Mouse (Mus musculus): Measurements from ENCODE around the gene Arrdc5. TPM values are rescaled to one million over a fixed set of nuclear protein-coding genes. Genes with fewer than 3 reads are reported as not detected.

Arrdc5 gene
- total and polyA plus RNA-seq, 3 experiments, result not detected

DNA sequence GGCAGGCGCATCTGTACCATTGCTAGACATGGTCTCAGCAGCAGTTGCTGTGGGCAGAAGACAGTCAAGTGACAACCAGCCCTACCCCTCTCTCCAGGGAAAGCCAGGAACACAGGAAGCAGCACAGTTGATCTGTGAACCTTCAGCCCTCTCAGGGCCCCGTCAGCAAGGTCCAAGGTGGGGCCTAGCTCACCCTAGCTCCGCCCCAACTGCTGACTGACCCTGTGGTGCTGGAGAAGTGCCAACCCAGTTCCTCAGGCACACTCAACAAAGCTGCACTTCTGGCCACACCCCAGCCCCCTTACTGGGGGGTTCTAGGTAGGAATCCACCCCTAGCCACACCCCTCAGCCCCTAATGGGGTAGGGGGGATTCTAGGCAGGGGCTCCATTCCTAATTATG lies 12.3 kb downstream of the Arrdc5 start:
- Histone ChIP-seq H3K36me3 (replicated peaks in 1 of 2; ENCODE audit: control insufficient read depth in 1 of 2, insufficient read depth in 1 of 2, low read length in 1 of 2) (peaks cover 32 to 44% of the 10 kb centered on the region in 2 experiments), H3K4me3 (replicated peaks in 1 of 3; ENCODE audit: low read depth in 2 of 3, low read length in 2 of 3, poor library complexity in 1 of 3) (peak overlapping the region in 1 of 3 experiments; percentile 4), H3K79me2 (replicated peaks; ENCODE audit: control insufficient read depth, extremely low read depth, insufficient read depth, poor library complexity, severe bottlenecking) (no peaks in the 10 kb centered on the region), H3K9ac (ENCODE audit: insufficient read depth, low read depth) (no peak overlapping the region), H3K27ac (ENCODE audit: insufficient read depth, low read depth) (no peak overlapping the region), H3K4me1 (ENCODE audit: control insufficient read depth in 1 of 2, insufficient read depth in 2 of 2) (peaks cover 21 to 53% of the 10 kb centered on the region in 2 experiments), H3K4me2 (ENCODE audit: insufficient read depth, low read depth, poor library complexity, severe bottlenecking) (no peak overlapping the region), H3K9me3 (replicated peaks; ENCODE audit: low read length) (no peaks in the 10 kb centered on the region), H3K27me3 (replicated peaks) (no peaks in the 10 kb centered on the region)
- dilution Hi-C loops (cut with MboI; ENCODE audit: extremely low pct_ligation_motif_present, extremely low pct_unique_long_range_greater_than_20kb, low sequenced_read_pairs) (no loop called here), in situ Hi-C loops (cut with MboI; ENCODE audit: low pct_ligation_motif_present, low pct_unique_long_range_greater_than_20kb, low sequenced_read_pairs) (no loop called here)
- no peak for TF ChIP-seq ZC3H11A (IDR thresholded peaks at IDR 0.05; ENCODE audit: low read depth, low read length)
- TF ChIP-seq ZNF384 (IDR thresholded peaks at IDR 0.05; ENCODE audit: low read depth, low read length), result no peak
- TF ChIP-seq MEF2A (IDR thresholded peaks at IDR 0.05; ENCODE audit: borderline replicate concordance, low read depth, low read length), result no peak
- TF ChIP-seq JUND (conservative IDR thresholded peaks at IDR 0.05; ENCODE audit: low read depth, low read length), result no peak
- no peak for DNase-seq (ENCODE audit: extremely low read depth)

DNA sequence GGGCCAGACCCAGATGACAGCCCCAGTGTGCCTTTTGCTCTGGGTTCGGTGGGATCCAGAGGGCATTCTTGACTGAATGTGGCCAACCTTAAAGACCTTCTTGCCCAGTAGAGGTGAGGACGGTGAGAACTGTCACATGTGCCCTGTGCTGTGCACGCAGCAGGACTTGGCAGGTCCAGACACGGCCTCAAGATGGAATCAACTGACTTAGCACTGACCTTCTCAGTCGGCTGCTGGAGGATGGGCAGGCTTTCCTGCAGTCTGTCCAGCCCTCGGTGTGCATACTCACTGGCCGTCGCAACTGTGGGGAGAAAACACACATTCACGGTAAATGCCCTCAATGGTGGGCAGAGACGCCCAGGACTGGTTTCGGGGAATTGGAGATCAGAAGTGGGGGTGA lies 14.1 kb downstream of the Arrdc5 start:
- Histone ChIP-seq H3K79me2 (replicated peaks; ENCODE audit: control insufficient read depth, extremely low read depth, insufficient read depth, poor library complexity, severe bottlenecking) (no peaks in the 10 kb centered on the region), H3K4me1 (ENCODE audit: control insufficient read depth in 1 of 2, insufficient read depth in 2 of 2) (peaks cover 17 to 47% of the 10 kb centered on the region in 2 experiments), H3K4me2 (ENCODE audit: insufficient read depth, low read depth, poor library complexity, severe bottlenecking) (no peak overlapping the region), H3K9ac (ENCODE audit: insufficient read depth, low read depth) (no peak overlapping the region), H3K27me3 (replicated peaks) (no peaks in the 10 kb centered on the region), H3K36me3 (replicated peaks in 1 of 2; ENCODE audit: control insufficient read depth in 1 of 2, insufficient read depth in 1 of 2, low read length in 1 of 2) (peaks cover 40 to 57% of the 10 kb centered on the region in 2 experiments), H3K9me3 (replicated peaks; ENCODE audit: low read length) (no peaks in the 10 kb centered on the region), H3K27ac (ENCODE audit: insufficient read depth, low read depth) (no peak overlapping the region), H3K4me3 (replicated peaks in 1 of 3; ENCODE audit: low read depth in 2 of 3, low read length in 2 of 3, poor library complexity in 1 of 3) (no peak overlapping the region)
- dilution Hi-C loops (cut with MboI; ENCODE audit: extremely low pct_ligation_motif_present, extremely low pct_unique_long_range_greater_than_20kb, low sequenced_read_pairs), result no loop called here
- no peak for DNase-seq (ENCODE audit: extremely low read depth)
- TF ChIP-seq ETS1 (conservative IDR thresholded peaks at IDR 0.05; ENCODE audit: low read depth, low read length), result no peak
- TF ChIP-seq TBP (conservative IDR thresholded peaks at IDR 0.05; ENCODE audit: low read depth, low read length), result no peak
- no peak for TF ChIP-seq MAZ (IDR thresholded peaks at IDR 0.05; ENCODE audit: low read depth, low read length)
- TF ChIP-seq MAFK (IDR thresholded peaks at IDR 0.05; ENCODE audit: insufficient replicate concordance, low read length), result no peak
- TF ChIP-seq USF1 (IDR thresholded peaks at IDR 0.05; ENCODE audit: low read depth, low read length), result no peak
- no peak for TF ChIP-seq SMC3 (IDR thresholded peaks at IDR 0.05; ENCODE audit: low read depth, low read length)
- TF ChIP-seq E2F4 (IDR thresholded peaks at IDR 0.05; ENCODE audit: insufficient replicate concordance, low read depth, low read length), result no peak
- no peak for TF ChIP-seq MEF2A (IDR thresholded peaks at IDR 0.05; ENCODE audit: borderline replicate concordance, low read depth, low read length)
- no peak for TF ChIP-seq NRF1 (IDR thresholded peaks at IDR 0.05; ENCODE audit: low read depth, low read length)
- no peak for TF ChIP-seq POLR2A (IDR thresholded peaks at IDR 0.05; ENCODE audit: low read depth, low read length)
- no peak for TF ChIP-seq GABPA (IDR thresholded peaks at IDR 0.05; ENCODE audit: insufficient replicate concordance, low read depth, low read length)
- TF ChIP-seq ZC3H11A (IDR thresholded peaks at IDR 0.05; ENCODE audit: low read depth, low read length), result no peak
- TF ChIP-seq ZKSCAN1 (IDR thresholded peaks at IDR 0.05; ENCODE audit: borderline replicate concordance, low read depth, low read length), result no peak
- TF ChIP-seq IRF4 (IDR thresholded peaks at IDR 0.05; ENCODE audit: low read depth, low read length), result no peak
- no peak for TF ChIP-seq UBTF (IDR thresholded peaks at IDR 0.05; ENCODE audit: low read depth, low read length)
- TF ChIP-seq NELFE (IDR thresholded peaks at IDR 0.05; ENCODE audit: low read depth, low read length), result no peak
- no peak for TF ChIP-seq JUN (IDR thresholded peaks at IDR 0.05; ENCODE audit: insufficient read depth, low read depth, low read length)
- in situ Hi-C loops (cut with MboI; ENCODE audit: low pct_ligation_motif_present, low pct_unique_long_range_greater_than_20kb, low sequenced_read_pairs), result no loop called here

All from CH12.LX (cell line).